Mouse (Mus musculus) stomach, embryonic 14.5 days (tissue): ENCODE results near the gene Ehd3. TPM values are rescaled to one million over a fixed set of nuclear protein-coding genes. Genes with fewer than 3 reads are reported as not detected.

Source experiments
- ATAC-seq: fragments of 200-750 bp; cut with Nextera tagmentation; 2 replicates; pipeline ENCODE4 v1.8.0; 2017; ENCODE audit warnings: low read depth, moderate TSS enrichment; ENCODE audit not compliant: insufficient number of reproducible peaks, insufficient read depth, low FRiP score
- H3K27ac ChIP-seq: fragments of 300-500 bp; sonication (generic); 2 replicates; pipeline ENCODE4 v1.5.1; 2014; ENCODE audit warnings: mild to moderate bottlenecking, low read length, moderate library complexity, mixed read lengths
- H3K27me3 ChIP-seq: fragments of 300-500 bp; sonication (generic); 2 replicates; pipeline ENCODE4 v1.6.1; 2014; ENCODE audit warnings: low read length, control low read depth, mixed read lengths; ENCODE audit not compliant: control insufficient read depth, insufficient read depth
- H3K36me3 ChIP-seq: fragments of 300-500 bp; sonication (generic); 2 replicates; pipeline ENCODE4 v1.6.1; 2014; ENCODE audit warnings: mild to moderate bottlenecking, control low read depth, low read length, moderate library complexity, mixed read lengths; ENCODE audit not compliant: control insufficient read depth, insufficient read depth
- H3K4me1 ChIP-seq: fragments of 300-500 bp; sonication (generic); 2 replicates; pipeline ENCODE4 v1.6.1; 2014; ENCODE audit warnings: low read length, control low read depth, mixed read lengths; ENCODE audit not compliant: control insufficient read depth, insufficient read depth
- H3K4me2 ChIP-seq: fragments of 300-500 bp; sonication (generic); replicated peaks from 2 replicates; pipeline ENCODE4 v1.6.1; 2014; ENCODE audit warnings: low read depth, low read length, control low read depth
- H3K4me3 ChIP-seq: fragments of 300-500 bp; sonication (generic); 2 replicates; pipeline ENCODE4 v1.5.1; 2014; ENCODE audit warnings: low read depth, low read length, control low read depth
- H3K9ac ChIP-seq: fragments of 300-500 bp; sonication (generic); replicated peaks from 2 replicates; pipeline ENCODE4 v1.6.1; 2014; ENCODE audit warnings: low read depth, mild to moderate bottlenecking, control low read depth, low read length, moderate library complexity, mixed read lengths
- H3K9me3 ChIP-seq: fragments of 300-500 bp; sonication (generic); 2 replicates; pipeline ENCODE4 v1.6.1; 2016; ENCODE audit warnings: low read depth, low read length, control low read depth; ENCODE audit not compliant: control insufficient read depth
- WGBS: fragments of 180-500 bp; shearing (Covaris S2); extraction: QIAGEN DNeasy Blood & Tissue Kit; methylation state at CpG from one replicate; pipeline ENCODE4 v1.1.7; 2014; 5-methylcytosine and 5-hydroxymethylcytosine counted together
- polyA plus RNA-seq: library from polyadenylated mRNA; unstranded; fragments of >200 nt; fragmentation: Nextera tagmentation; extraction: Ambion mirVana; gene quantifications from 2 replicates; pipeline ENCODE4 v1.2.1, GENCODE M21; 2014

Ehd3 gene
- polyA plus RNA-seq = 4.6 and 5.0 TPM in 2 replicates

DNA sequence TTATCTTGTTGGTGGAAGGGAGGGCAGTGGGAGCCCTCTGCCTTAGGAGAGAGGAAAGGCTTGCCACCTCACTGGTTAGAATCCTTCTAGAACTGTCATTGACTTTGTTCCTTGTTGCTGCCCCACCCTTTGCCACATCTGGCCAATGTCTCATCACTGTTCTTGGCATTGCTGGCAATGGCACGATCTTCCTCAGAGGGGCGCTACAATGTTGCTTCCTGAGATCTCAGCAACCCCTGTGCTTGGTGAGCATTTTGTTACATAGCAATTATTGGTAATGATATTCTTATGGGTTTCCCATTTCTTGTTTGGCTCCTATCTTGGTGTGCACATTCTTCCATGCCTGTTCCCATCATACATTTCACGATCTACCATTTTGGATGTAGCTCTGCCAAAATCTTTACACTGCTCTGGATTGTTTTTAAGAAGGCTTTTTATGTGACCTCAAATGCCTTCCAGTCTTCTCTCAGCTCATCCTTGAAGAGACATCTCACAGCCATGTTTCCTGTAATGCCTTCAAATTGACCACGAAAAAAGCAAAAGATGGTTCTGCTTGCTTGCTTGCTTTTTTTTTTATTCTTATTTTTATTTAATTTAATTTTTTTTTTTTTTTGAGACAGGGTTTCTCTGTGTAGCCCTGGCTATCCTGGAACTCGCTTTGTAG lies at the start of gene Ehd3:
Gene Ehd3, plus strand, starts transcription at position 614 of the 664 bp plus-strand sequence.
- Histone ChIP-seq H3K36me3 (no peaks in the 10 kb centered on the region), H3K27ac (no peak within 1 kb of the TSS), H3K4me3 (peak within 1 kb of the TSS; percentile 57), H3K9ac (peak within 1 kb of the TSS; percentile 36), H3K27me3 (no peaks in the 10 kb centered on the region), H3K4me1 (no peaks in the 10 kb centered on the region), H3K9me3 (no peaks in the 10 kb centered on the region), H3K4me2 (peak within 1 kb of the TSS; percentile 79)
- no peak for ATAC-seq
- WGBS = 83% methylated on average over 5 of the region's 5 CpGs

DNA sequence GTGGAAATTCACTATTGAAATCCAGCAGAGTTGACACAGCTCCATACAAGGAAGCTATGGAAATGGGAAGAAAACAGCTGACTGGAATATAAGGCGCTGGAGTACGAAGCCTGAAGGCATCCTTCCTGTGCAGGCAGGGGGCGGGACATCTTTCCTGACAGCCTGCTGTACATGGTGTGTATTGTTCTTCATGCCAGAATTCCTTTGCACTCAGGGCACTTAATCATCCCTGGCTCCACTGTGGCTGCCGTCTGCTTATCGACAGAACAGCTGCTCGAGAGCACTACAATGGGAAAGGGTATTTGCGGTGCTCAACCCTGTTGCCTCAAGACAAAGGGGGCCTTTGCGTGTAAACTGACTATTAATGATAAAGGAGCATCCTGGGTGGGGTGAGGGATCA lies 33.0 kb upstream of the Ehd3 start:
- peak; percentile 69; the same call in 1 of the 2 replicates for ATAC-seq
- no peaks in the 10 kb centered on the region for H3K9me3 ChIP-seq
- no peak overlapping the region for H3K9ac ChIP-seq
- no peak overlapping the region for H3K4me2 ChIP-seq
- H3K4me1 ChIP-seq = no peaks in the 10 kb centered on the region
- no peak overlapping the region for H3K27ac ChIP-seq
- WGBS = 11% methylated on average over 8 of the region's 8 CpGs
- no peaks in the 10 kb centered on the region for H3K36me3 ChIP-seq
- H3K4me3 ChIP-seq = no peak overlapping the region
- H3K27me3 ChIP-seq = no peaks in the 10 kb centered on the region

DNA sequence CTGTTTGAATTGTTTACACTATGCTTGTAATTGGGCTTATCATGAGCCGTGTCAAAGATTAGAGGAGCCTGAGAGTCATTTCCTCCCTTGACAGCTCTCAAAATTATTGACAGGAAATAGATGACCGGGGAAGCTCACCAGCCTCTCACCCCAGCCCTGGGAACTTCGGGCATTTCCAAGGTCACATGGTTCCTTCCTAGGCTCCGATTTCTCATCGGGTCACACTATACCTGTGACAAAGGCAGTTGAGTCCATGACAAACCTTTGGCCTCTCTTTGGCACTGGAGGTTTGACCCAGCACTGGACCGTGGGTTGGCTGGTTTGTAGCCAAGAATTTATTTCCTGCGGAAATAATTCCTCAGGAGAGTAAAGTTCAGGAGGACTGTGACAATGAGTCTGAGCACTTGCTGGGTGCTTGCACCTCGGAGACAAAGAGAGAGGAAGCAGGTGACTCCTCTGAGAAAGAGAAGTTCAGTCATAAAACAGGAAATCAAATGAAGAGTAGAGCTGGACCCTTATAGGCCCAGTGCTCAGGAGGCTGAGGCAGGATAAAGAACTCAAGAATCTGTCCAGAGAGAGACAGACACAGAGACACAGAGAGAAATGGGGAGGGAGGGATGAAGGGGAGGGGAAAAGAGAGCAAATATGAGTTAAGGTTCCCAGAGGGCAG lies 17.2 kb upstream of the Ehd3 start:
- Histone ChIP-seq H3K36me3 (no peaks in the 10 kb centered on the region), H3K9me3 (no peaks in the 10 kb centered on the region), H3K4me3 (no peak overlapping the region), H3K9ac (no peak overlapping the region), H3K27ac (no peak overlapping the region), H3K4me2 (no peak overlapping the region), H3K4me1 (no peaks in the 10 kb centered on the region), H3K27me3 (no peaks in the 10 kb centered on the region)
- WGBS = 52% methylated on average over 8 of the region's 8 CpGs
- no peak for ATAC-seq

DNA sequence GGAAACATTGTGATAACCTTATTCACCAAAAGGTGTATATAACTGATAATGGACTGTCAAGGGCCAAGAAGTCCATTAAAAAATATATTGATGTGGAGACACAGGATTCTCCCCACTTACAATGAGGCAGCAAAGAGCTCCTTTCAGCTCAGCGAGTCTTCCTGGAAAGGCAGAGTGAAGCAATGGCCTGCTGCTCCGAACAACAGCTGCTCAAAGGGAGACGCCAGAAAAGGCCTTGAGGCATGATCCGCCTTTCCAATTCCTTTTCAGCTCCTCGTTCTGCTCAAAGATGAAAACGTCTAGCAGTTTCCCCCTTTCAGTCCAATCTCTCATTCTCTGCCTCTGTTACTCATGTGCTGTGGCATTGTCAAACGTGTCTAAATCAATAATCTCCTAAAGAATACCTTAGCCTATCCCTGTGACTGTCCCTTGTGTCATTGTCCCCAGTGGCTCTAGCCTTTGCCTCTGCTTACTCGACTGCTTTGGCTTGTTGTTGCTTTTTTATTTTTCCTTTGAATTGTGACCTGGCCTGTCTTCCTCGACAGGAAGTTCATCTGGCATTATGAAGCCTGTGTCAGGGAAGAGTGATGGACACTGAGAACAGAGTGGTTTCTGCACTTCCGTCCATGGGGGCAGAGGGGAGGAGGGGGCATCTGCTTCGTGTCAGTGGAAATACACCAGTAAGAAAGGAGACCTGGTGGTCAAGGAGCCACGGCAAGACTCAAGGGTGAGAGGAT lies 13.5 kb upstream of the Ehd3 start:
- Histone ChIP-seq H3K27me3 (no peaks in the 10 kb centered on the region), H3K36me3 (no peaks in the 10 kb centered on the region), H3K4me2 (no peak overlapping the region), H3K4me1 (no peaks in the 10 kb centered on the region), H3K9me3 (no peaks in the 10 kb centered on the region), H3K27ac (no peak overlapping the region), H3K9ac (no peak overlapping the region), H3K4me3 (no peak overlapping the region)
- WGBS = 45% methylated on average over 12 of the region's 12 CpGs
- ATAC-seq = no peak

DNA sequence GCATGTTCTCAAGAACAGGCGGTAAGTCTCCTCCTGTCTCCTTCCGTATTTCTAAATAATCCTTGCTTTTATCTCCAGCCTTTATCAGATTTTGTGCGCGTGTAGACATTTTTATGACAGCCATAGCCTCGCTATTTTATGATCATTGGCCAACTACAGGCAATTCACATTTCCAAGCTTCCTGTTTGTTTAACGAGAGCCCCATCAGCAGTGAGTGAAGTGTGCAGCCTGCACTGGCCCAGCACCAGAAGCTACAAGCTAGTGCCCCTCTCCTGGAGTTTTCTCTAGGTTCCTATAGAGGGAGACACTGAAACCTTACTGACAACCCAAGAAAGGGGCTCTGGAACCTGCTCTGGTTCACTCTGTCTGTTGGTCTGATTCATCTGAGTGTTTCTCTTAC lies 7.1 kb upstream of the Ehd3 start:
- H3K9ac ChIP-seq = no peak overlapping the region
- no peaks in the 10 kb centered on the region for H3K9me3 ChIP-seq
- no peaks in the 10 kb centered on the region for H3K27me3 ChIP-seq
- H3K27ac ChIP-seq = no peak overlapping the region
- no peaks in the 10 kb centered on the region for H3K4me1 ChIP-seq
- no peak for ATAC-seq
- H3K4me3 ChIP-seq = no peak overlapping the region
- WGBS = 60% methylated on average over 6 of the region's 6 CpGs
- no peak overlapping the region for H3K4me2 ChIP-seq
- H3K36me3 ChIP-seq = no peaks in the 10 kb centered on the region

DNA sequence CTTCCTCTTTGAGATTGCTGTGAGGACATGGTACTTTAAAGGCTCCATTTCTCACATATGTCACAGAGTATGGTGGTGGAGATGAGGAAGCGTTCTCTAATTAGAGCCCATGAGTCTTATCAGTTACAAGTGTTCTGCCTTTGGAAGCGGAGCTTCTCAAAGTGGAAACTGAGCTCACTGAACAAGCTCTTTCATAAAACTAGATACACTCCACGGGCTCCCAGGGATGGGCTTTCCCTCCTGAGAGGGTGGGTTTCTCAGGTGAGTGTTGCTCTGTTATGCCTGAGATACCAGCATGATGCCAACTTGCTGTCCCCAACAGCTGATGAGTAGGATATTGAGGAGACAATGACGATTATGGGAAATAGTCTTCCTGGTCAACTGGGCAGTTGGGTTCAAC lies 6.2 kb upstream of the Ehd3 start:
- Histone ChIP-seq H3K27me3 (no peaks in the 10 kb centered on the region), H3K9ac (no peak overlapping the region), H3K4me2 (no peak overlapping the region), H3K9me3 (no peaks in the 10 kb centered on the region), H3K4me1 (no peaks in the 10 kb centered on the region), H3K36me3 (no peaks in the 10 kb centered on the region), H3K4me3 (no peak overlapping the region), H3K27ac (no peak overlapping the region)
- no peak for ATAC-seq
- WGBS = 72% methylated on average over 4 of the region's 4 CpGs

DNA sequence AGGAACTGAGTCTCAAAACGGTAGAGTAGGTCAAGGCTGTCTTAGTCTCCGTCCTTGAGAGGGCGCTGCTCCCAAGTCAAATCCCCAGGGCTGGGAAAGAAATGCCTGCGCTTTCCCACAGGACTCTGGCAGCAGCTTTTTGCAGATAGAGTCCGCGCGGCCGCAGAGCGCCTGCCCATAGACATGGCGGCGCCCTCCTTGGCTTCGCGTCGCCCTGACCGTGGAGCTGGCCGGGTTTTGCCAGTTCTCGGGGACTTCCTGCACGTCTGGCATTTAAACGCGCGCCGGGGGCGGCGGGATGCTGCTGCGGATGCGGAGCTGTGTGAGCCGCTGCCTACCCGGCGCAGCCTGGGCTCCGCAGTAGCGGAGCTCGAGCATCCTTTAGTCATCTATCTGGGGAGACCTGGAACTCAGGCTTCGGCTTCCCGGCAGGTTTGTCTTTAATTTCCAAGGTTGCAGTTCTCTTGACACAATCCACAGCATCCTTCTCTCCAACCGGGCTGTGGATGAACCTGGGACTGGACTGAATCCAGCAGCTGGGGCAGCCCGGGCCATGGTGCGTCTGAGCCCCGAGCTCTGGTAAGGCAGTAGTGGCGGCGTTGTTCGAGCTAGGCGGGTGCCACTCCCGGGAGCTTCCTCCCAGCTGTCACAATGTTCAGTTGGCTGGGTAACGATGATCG lies 798 bp downstream of the Ehd3 start:
- peak overlapping the region; percentile 36 for H3K9ac ChIP-seq
- no peaks in the 10 kb centered on the region for H3K36me3 ChIP-seq
- peak overlapping the region; percentile 79 for H3K4me2 ChIP-seq
- peak overlapping the region; percentile 57 for H3K4me3 ChIP-seq
- no peaks in the 10 kb centered on the region for H3K9me3 ChIP-seq
- peak; percentile 91 for ATAC-seq
- H3K27ac ChIP-seq = no peak overlapping the region
- H3K27me3 ChIP-seq = no peaks in the 10 kb centered on the region
- WGBS = under 1% methylated on average over 45 of the region's 45 CpGs
- no peaks in the 10 kb centered on the region for H3K4me1 ChIP-seq

DNA sequence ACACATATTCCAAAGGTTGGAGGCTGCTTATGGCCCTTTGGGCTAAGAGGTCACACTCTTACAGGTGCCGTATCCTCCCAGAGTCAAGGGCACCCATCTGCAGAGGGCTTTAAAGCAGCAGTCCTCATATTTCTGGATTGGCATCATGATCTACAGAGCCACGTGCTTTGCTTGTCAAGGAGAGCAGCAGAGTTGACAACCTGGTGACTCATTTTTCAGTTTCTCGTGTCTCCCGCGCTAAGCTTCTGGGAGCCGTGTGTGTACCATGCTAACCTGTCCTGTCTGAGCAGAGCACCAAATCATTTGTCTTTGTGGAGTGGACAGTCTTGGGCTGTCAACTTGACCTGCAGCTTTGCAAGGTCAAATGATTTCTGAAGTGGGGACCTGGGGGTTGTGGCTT lies 2.4 kb downstream of the Ehd3 start:
- H3K9ac ChIP-seq = no peak overlapping the region
- H3K27ac ChIP-seq = no peak overlapping the region
- no peaks in the 10 kb centered on the region for H3K36me3 ChIP-seq
- H3K9me3 ChIP-seq = no peaks in the 10 kb centered on the region
- H3K4me2 ChIP-seq = no peak overlapping the region
- WGBS = 64% methylated on average over 6 of the region's 6 CpGs
- no peak for ATAC-seq
- no peak overlapping the region for H3K4me3 ChIP-seq
- H3K4me1 ChIP-seq = no peaks in the 10 kb centered on the region
- no peaks in the 10 kb centered on the region for H3K27me3 ChIP-seq
